Mouse (Mus musculus) midbrain, embryonic 11.5 days (tissue): Measurements from ENCODE around the gene Slc30a9. TPM values are rescaled to one million over a fixed set of nuclear protein-coding genes. Genes with fewer than 3 reads are reported as not detected.

Source experiments
- ATAC-seq: fragments of 200-750 bp; cut with Nextera tagmentation; 2 replicates; pipeline ENCODE4 v1.8.0; 2017; ENCODE audit warnings: moderate TSS enrichment, moderate library complexity; ENCODE audit not compliant: low FRiP score
- DNase-seq: peaks from one replicate; pipeline ENCODE4 v3.0.0; 2015; ENCODE audit warnings: low spot score; ENCODE audit errors: missing footprints
- H3K27ac ChIP-seq: fragments of 300-500 bp; sonication (generic); 2 replicates; pipeline ENCODE4 v1.5.1; 2014; ENCODE audit warnings: low read depth, low read length
- H3K27me3 ChIP-seq: fragments of 300-500 bp; sonication (generic); 2 replicates; pipeline ENCODE4 v1.6.1; 2014; ENCODE audit warnings: mild to moderate bottlenecking, low read length, moderate library complexity, mixed read lengths; ENCODE audit not compliant: control insufficient read depth, insufficient read depth
- H3K36me3 ChIP-seq: fragments of 300-500 bp; sonication (generic); 2 replicates; pipeline ENCODE4 v1.6.1; 2014; ENCODE audit warnings: mild to moderate bottlenecking, low read length, moderate library complexity, mixed read lengths; ENCODE audit not compliant: control insufficient read depth, insufficient read depth
- H3K4me1 ChIP-seq: fragments of 300-500 bp; sonication (generic); 2 replicates; pipeline ENCODE4 v1.6.1; 2014; ENCODE audit warnings: low read length; ENCODE audit not compliant: control insufficient read depth, insufficient read depth
- H3K4me2 ChIP-seq: fragments of 300-500 bp; sonication (generic); 2 replicates; pipeline ENCODE4 v1.6.1; 2014; ENCODE audit warnings: mild to moderate bottlenecking, moderate library complexity
- H3K4me3 ChIP-seq: fragments of 300-500 bp; sonication (generic); 2 replicates; pipeline ENCODE4 v1.5.1; 2014; ENCODE audit warnings: low read depth, low read length
- H3K9ac ChIP-seq: fragments of 300-500 bp; sonication (generic); 2 replicates; pipeline ENCODE4 v1.6.1; 2014; ENCODE audit warnings: low read length
- H3K9me3 ChIP-seq: fragments of 300-500 bp; sonication (generic); 2 replicates; pipeline ENCODE4 v1.6.1; 2016; ENCODE audit warnings: low read length; ENCODE audit not compliant: control insufficient read depth
- WGBS: fragments of 180-500 bp; shearing (Covaris S2); extraction: QIAGEN DNeasy Blood & Tissue Kit; methylation state at CpG from one replicate; pipeline ENCODE4 v1.1.7; 2014; 5-methylcytosine and 5-hydroxymethylcytosine counted together
- polyA plus RNA-seq: library from polyadenylated mRNA; unstranded; fragments of >200 nt; fragmentation: Nextera tagmentation; extraction: Ambion mirVana; gene quantifications from 2 replicates; pipeline ENCODE4 v1.2.1, GENCODE M21; 2014

The Slc30a9 gene
- polyA plus RNA-seq, 1 experiment from 2014 or later: 171 TPM

- Histone ChIP-seq H3K27ac (no peak overlapping the region), H3K9me3 (no peaks in the 10 kb centered on the region), H3K27me3 (no peaks in the 10 kb centered on the region), H3K4me1 (no peaks in the 10 kb centered on the region), H3K9ac (no peak overlapping the region), H3K4me2 (no peak overlapping the region), H3K36me3 (peaks cover 7% of the 10 kb centered on the region; the same call in 1 of the 2 replicates), H3K4me3 (no peak overlapping the region)
- WGBS: 90% methylated on average over 4 of the region's 4 CpGs
- DNase-seq (no peak), ATAC-seq (no peak)
Measured at GRCm38 (mm10) chr5:67279840-67280239, 26.9 kb upstream of the Slc30a9 start.

GRCm38 (mm10) chr5:67280400-67280799 lies 26.4 kb upstream of the Slc30a9 start:
- peak; percentile 41 for DNase-seq
- H3K4me1 ChIP-seq: no peaks in the 10 kb centered on the region
- H3K4me3 ChIP-seq: no peak overlapping the region
- no peak for ATAC-seq
- H3K27me3 ChIP-seq: no peaks in the 10 kb centered on the region
- no peaks in the 10 kb centered on the region for H3K9me3 ChIP-seq
- no peak overlapping the region for H3K4me2 ChIP-seq
- 96% methylated on average over 4 of the region's 4 CpGs for WGBS
- peaks cover 7% of the 10 kb centered on the region; the same call in 1 of the 2 replicates for H3K36me3 ChIP-seq
- H3K9ac ChIP-seq: no peak overlapping the region
- no peak overlapping the region for H3K27ac ChIP-seq

GRCm38 (mm10) chr5:67295029-67295428 lies 11.7 kb upstream of the Slc30a9 start:
- H3K9me3 ChIP-seq: no peaks in the 10 kb centered on the region
- H3K36me3 ChIP-seq: no peaks in the 10 kb centered on the region
- DNase-seq: peak; percentile 78
- H3K27ac ChIP-seq: no peak overlapping the region
- H3K9ac ChIP-seq: no peak overlapping the region
- H3K4me3 ChIP-seq: no peak overlapping the region
- ATAC-seq: no peak
- H3K4me2 ChIP-seq: no peak overlapping the region
- H3K27me3 ChIP-seq: no peaks in the 10 kb centered on the region
- H3K4me1 ChIP-seq: no peaks in the 10 kb centered on the region
- WGBS: 84% methylated on average over 3 of the region's 3 CpGs

GRCm38 (mm10) chr5:67295682-67296081 lies 11.1 kb upstream of the Slc30a9 start:
- Histone ChIP-seq H3K27me3 (no peaks in the 10 kb centered on the region), H3K36me3 (no peaks in the 10 kb centered on the region), H3K4me1 (no peaks in the 10 kb centered on the region), H3K9ac (no peak overlapping the region), H3K4me3 (no peak overlapping the region), H3K27ac (no peak overlapping the region), H3K4me2 (no peak overlapping the region), H3K9me3 (no peaks in the 10 kb centered on the region)
- DNase-seq (no peak), ATAC-seq (no peak)
- 87% methylated on average over 6 of the region's 6 CpGs for WGBS

GRCm38 (mm10) chr5:67296171-67296570 lies 10.6 kb upstream of the Slc30a9 start:
- DNase-seq: peak; percentile 56
- Histone ChIP-seq H3K9ac (no peak overlapping the region), H3K27me3 (no peaks in the 10 kb centered on the region)

GRCm38 (mm10) chr5:67297026-67297813 lies 9.5 kb upstream of the Slc30a9 start:
- 92% methylated on average over 5 of the region's 5 CpGs for WGBS
- no peak for DNase-seq
- no peak overlapping the region for H3K4me3 ChIP-seq

More at GRCm38 (mm10) chr5:67296171-67296570, 10.6 kb upstream of the Slc30a9 start:
- no peaks in the 10 kb centered on the region for H3K4me1 ChIP-seq
- no peak overlapping the region; the same call in 1 of the 2 replicates for H3K27ac ChIP-seq
- no peak overlapping the region for H3K4me3 ChIP-seq
- no peaks in the 10 kb centered on the region for H3K36me3 ChIP-seq
- no peak overlapping the region for H3K4me2 ChIP-seq
- no peaks in the 10 kb centered on the region for H3K9me3 ChIP-seq
- ATAC-seq: no peak
- 86% methylated on average over 1 of the region's 1 CpGs for WGBS

GRCm38 (mm10) chr5:67299847-67300412 lies 6.8 kb upstream of the Slc30a9 start:
- DNase-seq: no peak
- H3K4me3 ChIP-seq: no peak overlapping the region
- no peak overlapping the region for H3K9ac ChIP-seq
- no peaks in the 10 kb centered on the region for H3K9me3 ChIP-seq
- 88% methylated on average over 6 of the region's 6 CpGs for WGBS
- no peak overlapping the region for H3K4me2 ChIP-seq
- H3K36me3 ChIP-seq: no peaks in the 10 kb centered on the region
- H3K27me3 ChIP-seq: no peaks in the 10 kb centered on the region
- no peak overlapping the region for H3K27ac ChIP-seq
- no peak for ATAC-seq
- no peaks in the 10 kb centered on the region for H3K4me1 ChIP-seq

More at GRCm38 (mm10) chr5:67297026-67297813, 9.5 kb upstream of the Slc30a9 start:
- H3K36me3 ChIP-seq: no peaks in the 10 kb centered on the region
- H3K27ac ChIP-seq: no peak overlapping the region
- H3K4me2 ChIP-seq: no peak overlapping the region
- H3K9ac ChIP-seq: no peak overlapping the region
- no peak for ATAC-seq
- H3K27me3 ChIP-seq: no peaks in the 10 kb centered on the region
- no peaks in the 10 kb centered on the region for H3K4me1 ChIP-seq
- no peaks in the 10 kb centered on the region for H3K9me3 ChIP-seq

- WGBS: 89% methylated on average over 8 of the region's 8 CpGs
- DNase-seq: no peak
Measured at GRCm38 (mm10) chr5:67300926-67301597, 5.7 kb upstream of the Slc30a9 start.

More at GRCm38 (mm10) chr5:67300926-67301597, 5.7 kb upstream of the Slc30a9 start:
- H3K4me1 ChIP-seq: no peaks in the 10 kb centered on the region
- H3K27ac ChIP-seq: no peak overlapping the region
- H3K9ac ChIP-seq: no peak overlapping the region
- H3K4me2 ChIP-seq: no peak overlapping the region
- no peak for ATAC-seq
- no peaks in the 10 kb centered on the region for H3K36me3 ChIP-seq
- no peaks in the 10 kb centered on the region for H3K9me3 ChIP-seq
- H3K27me3 ChIP-seq: no peaks in the 10 kb centered on the region
- no peak overlapping the region for H3K4me3 ChIP-seq
